Mouse (Mus musculus): ENCODE measurements around the gene Adam15.

- TF ChIP-seq ETS1 (IDR thresholded peaks at IDR 0.05; ENCODE audit: low read depth, low read length), result peak; percentile 33; the same call in 1 of the 2 replicates
- peak in 1 of 2 experiments; percentile 27; a peak in 2 of 4 replicates for TF ChIP-seq POLR2A (IDR thresholded peaks at IDR 0.05; ENCODE audit: control insufficient read depth in 1 of 2, insufficient read depth in 1 of 2, low read depth in 1 of 2, low read length in 2 of 2, poor library complexity in 1 of 2)
- TF ChIP-seq EP300 (IDR thresholded peaks at IDR 0.05; ENCODE audit: low read depth in 1 of 2, low read length in 2 of 2), result no peak
Observed at GRCm38 (mm10) chr3:89391663-89392511, 42.1 kb upstream of the Adam15 start.

All from MEL (cell line).